Mouse (Mus musculus) G1E (cell line): Measurements from ENCODE around the gene Asns. TPM values are rescaled to one million over a fixed set of nuclear protein-coding genes. Genes with fewer than 3 reads are reported as not detected.

ENCODE experiments used
- ATAC-seq: 2 replicates; pipeline ENCODE4 v1.8.0; 2016; ENCODE audit warnings: mild to moderate bottlenecking; ENCODE audit not compliant: insufficient number of reproducible peaks, poor library complexity, low FRiP score, severe bottlenecking; ENCODE audit errors: extremely low read depth
- DNase-seq: peaks from one replicate; pipeline ENCODE4 v3.0.0; 2012; ENCODE audit warnings: low spot score
- H3K27me3 ChIP-seq: 2 replicates; pipeline ENCODE4 v1.6.1; 2012; ENCODE audit warnings: mild to moderate bottlenecking, low read length, inconsistent platforms; ENCODE audit not compliant: insufficient read depth
- H3K36me3 ChIP-seq: replicated peaks from 2 replicates; pipeline ENCODE3; 2012; ENCODE audit warnings: mild to moderate bottlenecking, inconsistent platforms
- H3K4me1 ChIP-seq: 2 replicates; pipeline ENCODE4 v1.6.1; 2012; ENCODE audit warnings: low read depth, low read length, inconsistent platforms, mixed read lengths; ENCODE audit not compliant: insufficient read depth
- H3K4me3 ChIP-seq: 2 replicates; pipeline ENCODE4 v1.5.1; 2012; ENCODE audit warnings: low read depth, mild to moderate bottlenecking, inconsistent platforms, low read length, moderate library complexity, mixed read lengths
- H3K9me3 ChIP-seq: replicated peaks from 2 replicates; pipeline ENCODE4 v1.6.1; 2012; ENCODE audit warnings: inconsistent platforms
- CTCF ChIP-seq: IDR thresholded peaks from 2 replicates; pipeline ENCODE4 v1.5.1; 2012; ENCODE audit warnings: low read depth, low read length, inconsistent platforms, mixed read lengths
- GATA1 ChIP-seq: IDR thresholded peaks from 2 replicates; pipeline ENCODE4 v1.6.1; 2012; ENCODE audit warnings: borderline replicate concordance, low read length, inconsistent platforms, mixed read lengths
- GATA2 ChIP-seq: IDR thresholded peaks from 2 replicates; pipeline ENCODE4 v1.6.1; 2012; ENCODE audit warnings: low read depth, low read length, inconsistent platforms, borderline replicate concordance
- POLR2AphosphoS5 ChIP-seq: IDR thresholded peaks from 2 replicates; pipeline ENCODE4 v1.6.1; 2012; ENCODE audit warnings: low read depth, low read length, inconsistent platforms; ENCODE audit not compliant: insufficient replicate concordance
- TAL1 ChIP-seq: conservative IDR thresholded peaks from 2 replicates; pipeline ENCODE4 v1.6.1; 2012; ENCODE audit warnings: low read depth, low read length, inconsistent platforms, mixed read lengths
- polyA plus RNA-seq: library from polyadenylated mRNA; stranded (reverse); fragments of >175 nt; gene quantifications from 2 replicates; pipeline ENCODE4 v1.2.3, GENCODE M21; 2012
- total RNA-seq, 2 experiments: library from RNA; stranded (forward) in 1 of 2; stranded (reverse) in 1 of 2; fragments of 200-1000 nt in 1 of 2; fragments of >200 nt in 1 of 2; fragmentation: Nextera tagmentation in 1 of 2; gene quantifications; 2 replicates each; pipeline ENCODE4 v1.2.3; 2014 to 2017

Gene Asns
- total and polyA plus RNA-seq, 3 experiments = 100 to 2,154 (median 621) TPM

DNA sequence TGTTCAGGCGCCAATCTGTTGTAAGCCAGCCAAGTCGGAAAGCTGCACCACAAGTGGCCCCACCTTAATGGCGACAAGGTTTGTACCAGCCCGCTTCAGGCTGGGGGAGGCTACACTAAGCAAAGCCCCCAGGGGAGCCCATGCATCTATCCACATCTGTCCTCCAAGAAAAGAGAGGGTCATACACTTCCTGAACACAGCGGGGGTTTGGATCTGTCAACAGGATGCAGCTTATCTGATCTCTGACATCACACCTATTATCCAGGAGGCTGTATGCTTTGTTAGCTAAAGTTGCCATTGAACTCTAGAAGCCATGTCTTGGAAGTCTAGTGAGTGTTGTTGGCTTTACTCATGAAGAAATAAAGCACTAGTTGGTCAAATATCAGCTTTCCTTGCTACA, 35.2 kb upstream of the Asns start:
- TF ChIP-seq TAL1 = no peak
- TF ChIP-seq CTCF = no peak
- no peak for TF ChIP-seq POLR2AphosphoS5
- no peak for TF ChIP-seq GATA2
- TF ChIP-seq GATA1 = no peak
- ATAC-seq (no peak), DNase-seq (no peak)
- peaks cover 31% of the 10 kb centered on the region for H3K4me1 ChIP-seq
- no peaks in the 10 kb centered on the region for H3K36me3 ChIP-seq
- H3K27me3 ChIP-seq = no peaks in the 10 kb centered on the region
- no peak overlapping the region for H3K4me3 ChIP-seq
- no peaks in the 10 kb centered on the region for H3K9me3 ChIP-seq

GRCm38 (mm10) chr6:7716236-7716635, 23.2 kb upstream of the Asns start:
- Histone ChIP-seq H3K4me3 (no peak overlapping the region), H3K36me3 (no peaks in the 10 kb centered on the region), H3K27me3 (no peaks in the 10 kb centered on the region), H3K9me3 (peaks cover 4% of the 10 kb centered on the region; the same call in 1 of the 2 replicates), H3K4me1 (peaks cover 18% of the 10 kb centered on the region)
- ATAC-seq (no peak), DNase-seq (no peak)
- no peak for TF ChIP-seq CTCF
- TF ChIP-seq POLR2AphosphoS5 = no peak
- TF ChIP-seq TAL1 = no peak
- no peak for TF ChIP-seq GATA2
- no peak for TF ChIP-seq GATA1

DNA sequence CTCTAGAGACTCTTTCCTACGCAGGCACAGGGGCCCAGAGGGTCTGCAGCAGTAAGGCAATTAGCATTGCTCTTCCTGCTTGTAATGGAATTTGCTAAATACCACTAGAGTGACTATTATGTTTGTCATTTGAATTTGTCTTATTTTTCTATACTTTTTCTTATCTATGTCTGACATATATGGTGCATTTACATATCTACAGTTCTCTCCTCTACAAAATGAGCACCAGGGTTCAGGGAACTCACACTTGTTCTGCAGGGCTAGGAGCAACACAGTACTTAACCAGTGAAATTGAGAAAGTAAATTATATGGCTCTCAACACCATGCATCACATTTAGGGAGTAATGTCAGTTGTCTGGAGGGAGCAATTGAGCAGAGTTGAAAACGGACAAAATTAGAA, 21.2 kb upstream of the Asns start:
- DNase-seq = no peak
- ATAC-seq = no peak
- H3K9me3 ChIP-seq = peaks cover 4% of the 10 kb centered on the region; the same call in 1 of the 2 replicates
- no peaks in the 10 kb centered on the region for H3K36me3 ChIP-seq
- H3K4me3 ChIP-seq = no peak overlapping the region
- peaks cover 20% of the 10 kb centered on the region for H3K4me1 ChIP-seq
- TF ChIP-seq GATA1 = no peak
- TF ChIP-seq CTCF = no peak
- TF ChIP-seq GATA2 = no peak
- TF ChIP-seq POLR2AphosphoS5 = no peak
- no peak for TF ChIP-seq TAL1
- H3K27me3 ChIP-seq = no peaks in the 10 kb centered on the region

GRCm38 (mm10) chr6:7711837-7712330, 18.8 kb upstream of the Asns start:
- no peak overlapping the region for H3K4me3 ChIP-seq
- no peaks in the 10 kb centered on the region for H3K9me3 ChIP-seq
- no peaks in the 10 kb centered on the region for H3K27me3 ChIP-seq
- TF ChIP-seq TAL1 (no peak), GATA2 (no peak), GATA1 (no peak), CTCF (no peak), POLR2AphosphoS5 (no peak)
- DNase-seq (no peak), ATAC-seq (no peak)
- H3K4me1 ChIP-seq = peaks cover 39% of the 10 kb centered on the region
- no peaks in the 10 kb centered on the region for H3K36me3 ChIP-seq

DNA sequence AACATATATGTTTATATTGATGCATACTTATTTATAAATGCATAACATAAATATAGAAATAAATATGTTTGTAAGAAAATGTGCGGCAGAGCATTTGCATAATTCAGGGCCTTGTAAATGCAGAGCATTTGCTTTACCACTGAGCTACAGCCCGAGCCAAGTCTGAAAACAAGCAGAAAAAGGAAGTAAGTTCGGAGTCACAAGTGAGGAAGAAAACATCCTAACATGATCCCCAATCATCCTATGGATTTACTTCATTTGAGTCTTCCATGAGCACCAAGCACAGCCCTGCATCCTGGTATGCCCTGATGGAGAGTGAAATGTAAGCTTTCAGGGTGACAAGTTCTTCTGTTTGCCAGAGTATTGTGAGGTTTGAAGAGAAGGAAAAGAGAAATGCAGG, 15.2 kb upstream of the Asns start:
- TF ChIP-seq GATA1 = no peak
- TF ChIP-seq POLR2AphosphoS5 = no peak
- DNase-seq (no peak), ATAC-seq (no peak)
- H3K36me3 ChIP-seq = no peaks in the 10 kb centered on the region
- no peaks in the 10 kb centered on the region for H3K27me3 ChIP-seq
- no peak overlapping the region for H3K4me3 ChIP-seq
- no peaks in the 10 kb centered on the region for H3K9me3 ChIP-seq
- H3K4me1 ChIP-seq = peaks cover 37% of the 10 kb centered on the region

DNA sequence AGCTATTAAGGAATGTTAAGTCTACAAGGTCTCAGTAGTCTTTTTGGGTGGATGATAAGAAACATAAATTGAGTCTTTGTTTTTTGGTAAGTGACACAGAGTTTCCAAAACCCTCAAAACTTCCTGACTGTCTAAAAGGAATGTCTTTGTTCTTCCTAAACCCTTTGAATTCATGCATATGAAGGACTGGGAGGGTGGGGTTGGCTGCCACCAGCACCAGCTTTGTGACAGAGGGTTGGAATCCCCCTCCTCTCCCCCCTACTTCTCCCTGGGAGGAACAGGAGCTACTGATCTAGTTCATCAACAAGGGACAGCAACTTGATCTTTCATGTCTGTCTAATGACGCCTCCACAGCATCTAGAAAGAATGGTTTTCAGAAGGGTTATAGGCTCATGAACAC, 13.7 kb upstream of the Asns start:
- Histone ChIP-seq H3K36me3 (no peaks in the 10 kb centered on the region), H3K4me1 (peaks cover 27% of the 10 kb centered on the region), H3K27me3 (no peaks in the 10 kb centered on the region), H3K9me3 (no peaks in the 10 kb centered on the region), H3K4me3 (no peak overlapping the region)
- DNase-seq (no peak), ATAC-seq (no peak)
- TF ChIP-seq POLR2AphosphoS5 (no peak), GATA2 (no peak), GATA1 (no peak), CTCF (no peak), TAL1 (no peak)
